In genomic region chr7:133205704-133206103, GRCm38 (mm10) we compare ENCODE assay signal across 12 mouse cellular contexts.
DNase-seq lines count a peak whose midpoint lies in the region; ATAC-seq and TF ChIP-seq lines count a peak whose summit lies in the region.
"Had no signal": no experiment of that assay in that cellular context is flagged by ENCODE, and none has a peak within 500 bp of the region (broad histone marks: within the 10 kb centered on the region; RNA-seq: fewer than 3 reads in every experiment).

No protein-coding gene starts in this region.

- H3K4me3 ChIP-seq in heart, embryonic 16.5 days (ENCODE audit: low read length), result no peak overlapping the region
- H3K4me3 ChIP-seq in lung, embryonic 14.5 days (ENCODE audit: low read depth, low read length), result no peak overlapping the region
- no peak overlapping the region for H3K4me3 ChIP-seq in embryonic facial prominence, embryonic 10.5 days
- H3K4me3 ChIP-seq: gastrocnemius, adult 2 months had no signal

- peak overlapping the region; percentile 30 for H3K4me2 ChIP-seq in heart, embryonic 16.5 days (ENCODE audit: low read depth, low read length)
- no peak overlapping the region for H3K4me2 ChIP-seq in lung, embryonic 14.5 days
- H3K4me2 ChIP-seq: hindbrain, embryonic 14.5 days had no signal

- H3K27ac ChIP-seq in heart, embryonic 16.5 days (ENCODE audit: low read length), result no peak overlapping the region
- H3K27ac ChIP-seq in lung, embryonic 14.5 days (ENCODE audit: low read depth), result no peak overlapping the region
- no peak overlapping the region for H3K27ac ChIP-seq in embryonic facial prominence, embryonic 10.5 days (replicated peaks)
- H3K27ac ChIP-seq: gastrocnemius, adult 2 months; hindbrain, embryonic 14.5 days had no signal

- no peaks in the 10 kb centered on the region for H3K36me3 ChIP-seq in heart, embryonic 16.5 days (ENCODE audit: control insufficient read depth, insufficient read depth)
- H3K36me3 ChIP-seq in lung, embryonic 14.5 days (ENCODE audit: insufficient read depth), result no peaks in the 10 kb centered on the region
- no peaks in the 10 kb centered on the region for H3K36me3 ChIP-seq in embryonic facial prominence, embryonic 10.5 days (replicated peaks)

- no peaks in the 10 kb centered on the region for H3K27me3 ChIP-seq in heart, embryonic 16.5 days (ENCODE audit: control insufficient read depth, insufficient read depth, low read length)
- no peaks in the 10 kb centered on the region for H3K27me3 ChIP-seq in lung, embryonic 14.5 days (ENCODE audit: insufficient read depth, low read length)
- peaks cover 13% of the 10 kb centered on the region for H3K27me3 ChIP-seq in embryonic facial prominence, embryonic 10.5 days (replicated peaks; ENCODE audit: low read depth, poor library complexity, severe bottlenecking)

- no peak for ATAC-seq in heart, embryonic 16.5 days (replicated peaks; ENCODE audit: extremely low read depth, insufficient read depth, low FRiP score)
- ATAC-seq in lung, embryonic 14.5 days (ENCODE audit: insufficient read depth), result no peak
- ATAC-seq: activated CD4-positive, CD25-positive, alpha-beta regulatory T cell, adult 4 months had no signal

- no peak for TF ChIP-seq CTCF in lung, embryonic 14.5 days (IDR thresholded peaks at IDR 0.05; ENCODE audit: low read depth)

- peaks cover 7% of the 10 kb centered on the region for H3K4me1 ChIP-seq in heart, embryonic 16.5 days (ENCODE audit: control insufficient read depth, insufficient read depth, low read length)
- H3K4me1 ChIP-seq in lung, embryonic 14.5 days (ENCODE audit: insufficient read depth), result no peaks in the 10 kb centered on the region
- H3K4me1 ChIP-seq in embryonic facial prominence, embryonic 10.5 days, result peaks cover 12% of the 10 kb centered on the region

- no peaks in the 10 kb centered on the region for H3K9me3 ChIP-seq in heart, embryonic 16.5 days (replicated peaks; ENCODE audit: control insufficient read depth, low read length)
- H3K9me3 ChIP-seq in lung, embryonic 14.5 days (ENCODE audit: low read depth, low read length), result no peaks in the 10 kb centered on the region
- no peaks in the 10 kb centered on the region for H3K9me3 ChIP-seq in embryonic facial prominence, embryonic 10.5 days

- no peak for DNase-seq in heart, adult 11 months
- DNase-seq in lung, embryonic 14.5 days, result peak; percentile 17
- no peak for DNase-seq in lung, postnatal 14 days
- DNase-seq in embryonic facial prominence, embryonic 10.5 days (ENCODE audit: low spot score), result peak; percentile 32
- no peak for DNase-seq in right cerebral cortex, postnatal 4 days
- DNase-seq in left cerebral cortex, adult 18-20 months (ENCODE audit: low spot score in 2 of 2), result no peak
- DNase-seq: gastrocnemius, adult 2 months; lung, adult 2 months; spleen, adult 18-20 months had no signal

- H3K9ac ChIP-seq in heart, embryonic 16.5 days (ENCODE audit: low read length), result no peak overlapping the region
- no peak overlapping the region for H3K9ac ChIP-seq in lung, embryonic 14.5 days
- H3K9ac ChIP-seq: hindbrain, embryonic 14.5 days had no signal

- WGBS in heart, embryonic 16.5 days, result 6% methylated on average over 7 of the region's 7 CpGs
- 11% methylated on average over 7 of the region's 7 CpGs for WGBS in lung, embryonic 14.5 days
- 7% methylated on average over 7 of the region's 7 CpGs for WGBS in embryonic facial prominence, embryonic 10.5 days

Comparison
In these comparisons a context has a peak if more than half of its experiments do, and no peak if none do; other contexts are left out.
1. DNase-seq: peak in lung, embryonic 14.5 days (single experiment) and embryonic facial prominence, embryonic 10.5 days (single experiment); none in heart, adult 11 months (single experiment), lung, postnatal 14 days (single experiment), right cerebral cortex, postnatal 4 days (single experiment) and left cerebral cortex, adult 18-20 months (0 of 2).